In genomic region chr2:156257922-156258761, GRCm38 (mm10) we compare ENCODE assay signal across 7 mouse cellular contexts. TPM values are rescaled to one million over a fixed set of nuclear protein-coding genes. Genes with fewer than 3 reads are reported as not detected.
A peak's percentile ranks its signal among the peaks of the same experiment; 100 is the strongest.
DNase-seq lines count a peak whose midpoint lies in the region; TF ChIP-seq lines count a peak whose summit lies in the region.

No protein-coding gene starts in this region.

- DNase-seq in thymus, adult 2 months: peak; percentile 5
- no peak for DNase-seq in thymus, postnatal 4 days
- peak; percentile 22 to 49 for DNase-seq in heart, adult 9 months (ENCODE audit: low spot score in 2 of 2)
- peak; percentile 15 to 39 for DNase-seq in kidney, postnatal 4 days
- no peak for DNase-seq in B cell, adult 2 months
- no peak for DNase-seq in urinary bladder, postnatal 36 days (ENCODE audit: low spot score in 2 of 2)
- no peak for DNase-seq in cerebellum, adult 9-10 months

- 36% methylated on average over 11 of the region's 11 CpGs for WGBS in thymus, adult 2 months

- H3K27ac ChIP-seq in thymus, adult 2 months (ENCODE audit: control insufficient read depth, insufficient read depth, low read length): peak overlapping the region; percentile 26

- H3K4me1 ChIP-seq in thymus, adult 2 months (replicated peaks; ENCODE audit: control insufficient read depth, insufficient read depth, low read length): peaks cover 21% of the 10 kb centered on the region

- H3K27me3 ChIP-seq in thymus, adult 2 months (ENCODE audit: control insufficient read depth, insufficient read depth, low read length): no peaks in the 10 kb centered on the region

- peaks cover 3% of the 10 kb centered on the region; the same call in 1 of the 2 replicates for H3K36me3 ChIP-seq in thymus, adult 2 months (ENCODE audit: control insufficient read depth, insufficient read depth, low read length)

- no peak for TF ChIP-seq CTCF in thymus, adult 2 months (IDR thresholded peaks at IDR 0.05; ENCODE audit: borderline replicate concordance, control insufficient read depth, extremely low read depth, insufficient read depth, low read length, poor library complexity)

- no peak overlapping the region for H3K4me3 ChIP-seq in thymus, adult 2 months (ENCODE audit: control insufficient read depth, insufficient read depth, low read length)

- no peak for TF ChIP-seq POLR2A in thymus, adult 2 months (IDR thresholded peaks at IDR 0.05; ENCODE audit: control insufficient read depth, extremely low read depth, insufficient read depth, low read length, poor library complexity)

RNA-seq across cellular contexts. Expression of gene Cnbd2, which starts 54.0 kb away (rescaled TPM):
- polyA plus RNA-seq in thymus, adult 2 months (2012; rRNA removed): 0.94 and 1.6 TPM in 2 replicates

RNA-seq across cellular contexts. Expression of gene Scand1, which starts 54.4 kb away (rescaled TPM):
- 326 and 425 TPM in 2 replicates for polyA plus RNA-seq in thymus, adult 2 months (2012; rRNA removed)

Comparison
In these comparisons a context has a peak if more than half of its experiments do, and no peak if none do; other contexts are left out.
1. DNase-seq: peak in thymus, adult 2 months (single experiment), heart, adult 9 months (2 of 2) and kidney, postnatal 4 days (2 of 2); none in thymus, postnatal 4 days (single experiment), B cell, adult 2 months (0 of 2), urinary bladder, postnatal 36 days (0 of 2) and cerebellum, adult 9-10 months (single experiment).